Mouse (Mus musculus) lung, postnatal 0 days (tissue): ENCODE measurements at regions not wholly inside any gene's neighbourhood (a gene's known extent, or its start where the extent isn't known, plus 50 kb on each side); places are given as distances from the start of the nearest gene placed in this dataset.

Experiments used
- ATAC-seq: fragments of 200-750 bp; cut with Nextera tagmentation; 2 replicates; pipeline ENCODE4 v1.8.0; 2017; ENCODE audit warnings: moderate library complexity
- DNase-seq: peaks from one replicate; pipeline ENCODE4 v3.0.0-alpha.2; 2016; ENCODE audit warnings: low spot score
- H3K27ac ChIP-seq: fragments of 300-500 bp; sonication (generic); 2 replicates; pipeline ENCODE4 v1.5.1; 2014; ENCODE audit warnings: antibody characterized with exemption, mild to moderate bottlenecking, low read length, mixed read lengths
- H3K27me3 ChIP-seq: fragments of 300-500 bp; sonication (generic); replicated peaks from 2 replicates; pipeline ENCODE4 v1.6.1; 2014; ENCODE audit warnings: low read length, mixed read lengths; ENCODE audit not compliant: insufficient read depth
- H3K36me3 ChIP-seq: fragments of 300-500 bp; sonication (generic); 2 replicates; pipeline ENCODE4 v1.6.1; 2014; ENCODE audit warnings: low read length, mixed read lengths; ENCODE audit not compliant: insufficient read depth
- H3K4me1 ChIP-seq: fragments of 300-500 bp; sonication (generic); 2 replicates; pipeline ENCODE4 v1.6.1; 2014; ENCODE audit warnings: antibody characterized with exemption, low read depth, low read length, mixed read lengths; ENCODE audit not compliant: insufficient read depth
- H3K4me2 ChIP-seq: fragments of 300-500 bp; sonication (generic); replicated peaks from 2 replicates; pipeline ENCODE4 v1.6.1; 2014; ENCODE audit warnings: low read depth, mild to moderate bottlenecking, low read length, moderate library complexity, mixed read lengths
- H3K4me3 ChIP-seq: fragments of 300-500 bp; sonication (generic); 2 replicates; pipeline ENCODE4 v1.5.1; 2014; ENCODE audit warnings: low read depth, low read length
- H3K9ac ChIP-seq: fragments of 300-500 bp; sonication (generic); replicated peaks from 2 replicates; pipeline ENCODE4 v1.6.1; 2014; ENCODE audit warnings: low read depth, mild to moderate bottlenecking
- H3K9me3 ChIP-seq: fragments of 300-500 bp; sonication (generic); 2 replicates; pipeline ENCODE4 v1.6.1; 2016; ENCODE audit warnings: low read length, mixed read lengths
- CTCF ChIP-seq: IDR thresholded peaks from 2 replicates; pipeline ENCODE4 v1.5.1; 2016; ENCODE audit warnings: antibody characterized with exemption, mild to moderate bottlenecking
- EP300 ChIP-seq: IDR thresholded peaks from 2 replicates; pipeline ENCODE4 v1.6.1; 2016; ENCODE audit warnings: antibody characterized with exemption, mild to moderate bottlenecking, control low read depth
- WGBS: fragments of 180-500 bp; shearing (Covaris S2); extraction: QIAGEN DNeasy Blood & Tissue Kit; methylation state at CpG from one replicate; pipeline ENCODE4 v1.1.7; 2014; 5-methylcytosine and 5-hydroxymethylcytosine counted together

- Histone ChIP-seq H3K9ac (no peak overlapping the region), H3K36me3 (no peaks in the 10 kb centered on the region), H3K4me1 (no peaks in the 10 kb centered on the region), H3K9me3 (no peaks in the 10 kb centered on the region), H3K4me2 (no peak overlapping the region), H3K27me3 (no peaks in the 10 kb centered on the region), H3K27ac (no peak overlapping the region), H3K4me3 (no peak overlapping the region)
- no peak for ATAC-seq
- WGBS: 68% methylated on average over 6 of the region's 6 CpGs
- TF ChIP-seq CTCF (peak; percentile 21; the same call in 1 of the 2 replicates), EP300 (no peak)
- DNase-seq: no peak
These were observed 1526.6 kb upstream of the Cdh8 start for GRCm38 (mm10) chr8:100942680-100943427.

DNA sequence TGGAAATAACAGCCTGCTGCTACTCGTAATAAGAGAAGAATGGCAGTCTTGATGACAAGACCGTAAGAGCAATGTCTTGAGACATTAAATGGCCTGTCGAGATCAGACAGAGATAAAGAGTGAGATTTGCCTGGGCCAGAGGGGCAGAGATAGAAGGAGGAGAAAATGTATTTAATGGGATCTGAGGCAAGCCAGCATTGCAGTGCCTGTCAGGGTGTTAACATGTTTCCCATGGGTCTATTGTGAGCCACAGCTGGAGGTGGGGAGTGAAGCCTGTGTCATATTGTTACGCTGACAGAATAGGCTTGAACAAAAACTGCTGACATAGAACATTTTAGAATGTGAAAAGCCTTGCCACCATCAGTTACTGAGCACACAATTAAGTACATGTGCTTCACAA, 1523.3 kb upstream of the Cdh8 start:
- DNase-seq (no peak), ATAC-seq (no peak)
- H3K4me2 ChIP-seq: no peak overlapping the region
- H3K9ac ChIP-seq: no peak overlapping the region
- no peak overlapping the region for H3K27ac ChIP-seq
- H3K36me3 ChIP-seq: no peaks in the 10 kb centered on the region
- no peaks in the 10 kb centered on the region for H3K27me3 ChIP-seq
- 45% methylated on average over 4 of the region's 4 CpGs for WGBS
- H3K4me3 ChIP-seq: no peak overlapping the region
- TF ChIP-seq CTCF: no peak
- H3K4me1 ChIP-seq: no peaks in the 10 kb centered on the region
- H3K9me3 ChIP-seq: no peaks in the 10 kb centered on the region

- WGBS: 76% methylated on average over 3 of the region's 3 CpGs
- TF ChIP-seq CTCF (no peak), EP300 (no peak)
- no peaks in the 10 kb centered on the region for H3K36me3 ChIP-seq
- no peak overlapping the region for H3K4me3 ChIP-seq
- no peaks in the 10 kb centered on the region for H3K9me3 ChIP-seq
- no peak overlapping the region for H3K9ac ChIP-seq
- no peak for DNase-seq
- no peaks in the 10 kb centered on the region for H3K27me3 ChIP-seq
- no peak overlapping the region for H3K27ac ChIP-seq
- ATAC-seq: no peak
- no peaks in the 10 kb centered on the region for H3K4me1 ChIP-seq
- no peak overlapping the region for H3K4me2 ChIP-seq
These were observed 1474.0 kb upstream of the Cdh8 start for GRCm38 (mm10) chr8:100890307-100890706.

GRCm38 (mm10) chr8:100865624-100866023, 1449.4 kb upstream of the Cdh8 start:
- 69% methylated on average over 6 of the region's 6 CpGs for WGBS
- Histone ChIP-seq H3K4me1 (no peaks in the 10 kb centered on the region), H3K4me2 (no peak overlapping the region), H3K4me3 (no peak overlapping the region), H3K27me3 (no peaks in the 10 kb centered on the region), H3K9ac (no peak overlapping the region), H3K36me3 (no peaks in the 10 kb centered on the region), H3K27ac (no peak overlapping the region), H3K9me3 (no peaks in the 10 kb centered on the region)
- ATAC-seq (no peak), DNase-seq (no peak)
- no peak for TF ChIP-seq EP300
- TF ChIP-seq CTCF: no peak

DNA sequence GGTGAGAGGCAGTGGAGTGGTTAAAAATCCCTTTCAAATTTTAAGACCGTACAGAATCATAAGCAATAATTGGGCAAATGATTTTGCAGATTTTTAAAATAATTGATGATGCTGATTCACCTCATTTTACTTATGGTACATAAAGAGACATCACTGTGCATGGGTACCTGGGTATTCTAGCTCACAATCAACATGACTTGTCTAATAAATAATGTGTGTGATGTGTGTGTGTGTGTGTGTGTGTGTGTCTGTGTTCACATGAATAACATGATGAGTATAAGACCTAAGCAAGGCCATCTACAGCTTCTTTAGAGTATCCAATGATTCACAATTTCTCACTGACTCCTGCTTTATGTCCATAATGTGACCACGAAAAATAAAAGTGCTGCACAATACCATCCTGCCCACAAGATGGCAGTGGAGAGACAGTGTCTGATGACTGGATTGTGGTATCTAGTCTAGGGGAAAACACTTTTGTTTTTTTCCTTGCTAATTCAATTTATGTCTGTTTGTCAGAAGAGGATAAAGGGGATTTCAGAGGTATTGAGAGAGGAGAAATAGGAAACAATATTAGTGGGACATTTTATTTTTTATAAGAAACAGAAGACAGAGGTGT, 1434.7 kb upstream of the Cdh8 start:
- ATAC-seq (no peak), DNase-seq (peak; percentile 53)
- no peak overlapping the region for H3K9ac ChIP-seq
- no peak overlapping the region for H3K4me2 ChIP-seq
- H3K4me3 ChIP-seq: no peak overlapping the region
- H3K27ac ChIP-seq: no peak overlapping the region
- no peaks in the 10 kb centered on the region for H3K36me3 ChIP-seq
- no peaks in the 10 kb centered on the region for H3K27me3 ChIP-seq
- H3K4me1 ChIP-seq: no peaks in the 10 kb centered on the region
- 39% methylated on average over 2 of the region's 2 CpGs for WGBS
- peak; percentile 80 for TF ChIP-seq CTCF
- no peak for TF ChIP-seq EP300
- H3K9me3 ChIP-seq: no peaks in the 10 kb centered on the region
